In genomic region chr15:94254861-94255516, GRCm38 (mm10) we compare ENCODE assay signal across 9 mouse cellular contexts.
DNase-seq lines count a peak whose midpoint lies in the region; ATAC-seq and TF ChIP-seq lines count a peak whose summit lies in the region.
"Had no signal": no experiment of that assay in that cellular context is flagged by ENCODE, and none has a peak within 500 bp of the region (broad histone marks: within the 10 kb centered on the region; RNA-seq: fewer than 3 reads in every experiment).

No protein-coding gene starts in this region.

- no peaks in the 10 kb centered on the region for H3K9me3 ChIP-seq in forebrain, postnatal 0 days (ENCODE audit: low read length)
- no peaks in the 10 kb centered on the region for H3K9me3 ChIP-seq in forebrain, embryonic 11.5 days (ENCODE audit: control insufficient read depth, low read length)
- H3K9me3 ChIP-seq in lung, postnatal 0 days (ENCODE audit: low read length) = no peaks in the 10 kb centered on the region
- H3K9me3 ChIP-seq: stomach, embryonic 15.5 days had no signal

- no peak overlapping the region for H3K9ac ChIP-seq in forebrain, postnatal 0 days
- H3K9ac ChIP-seq in forebrain, embryonic 11.5 days (ENCODE audit: low read length) = no peak overlapping the region
- H3K9ac ChIP-seq in lung, postnatal 0 days (replicated peaks; ENCODE audit: low read depth) = no peak overlapping the region
- H3K9ac ChIP-seq: stomach, embryonic 15.5 days had no signal

- DNase-seq in forebrain, postnatal 0 days = no peak
- no peak for DNase-seq in forebrain, embryonic 11.5 days (ENCODE audit: low spot score)
- DNase-seq in lung, postnatal 0 days (ENCODE audit: low spot score) = no peak
- no peak for DNase-seq in lung, adult 2 months
- DNase-seq in adrenal gland, postnatal 36 days = peak; percentile 11 to 32
- DNase-seq in lung, postnatal 25 days (ENCODE audit: low spot score) = peak; percentile 18
- DNase-seq in yolk sac, embryonic 10.5 days (ENCODE audit: low spot score) = no peak
- no peak for DNase-seq in c-Kit-positive CD71-positive TER-119-positive erythroid progenitor cells, embryonic 14.5 days (ENCODE audit: low spot score)

- ATAC-seq in forebrain, postnatal 0 days = peak; percentile 49
- no peak for ATAC-seq in forebrain, embryonic 11.5 days (replicated peaks; ENCODE audit: low FRiP score)
- 0 out of 2 replicates have a peak, but pooled peaks have one; percentile 8 for ATAC-seq in lung, postnatal 0 days

- peaks cover 4% of the 10 kb centered on the region for H3K4me1 ChIP-seq in forebrain, postnatal 0 days (ENCODE audit: insufficient read depth)
- no peaks in the 10 kb centered on the region for H3K4me1 ChIP-seq in forebrain, embryonic 11.5 days (replicated peaks; ENCODE audit: control insufficient read depth, insufficient read depth, low read length)
- no peaks in the 10 kb centered on the region for H3K4me1 ChIP-seq in lung, postnatal 0 days (ENCODE audit: insufficient read depth, low read depth, low read length)
- H3K4me1 ChIP-seq in lung, adult 2 months (ENCODE audit: control insufficient read depth, insufficient read depth, low read length) = peaks cover 3% of the 10 kb centered on the region
- H3K4me1 ChIP-seq: stomach, embryonic 15.5 days had no signal

- no peaks in the 10 kb centered on the region for H3K27me3 ChIP-seq in forebrain, postnatal 0 days (ENCODE audit: insufficient read depth, low read length)
- H3K27me3 ChIP-seq in forebrain, embryonic 11.5 days (ENCODE audit: control insufficient read depth, insufficient read depth, low read length) = no peaks in the 10 kb centered on the region
- no peaks in the 10 kb centered on the region for H3K27me3 ChIP-seq in lung, postnatal 0 days (replicated peaks; ENCODE audit: insufficient read depth, low read length)
- H3K27me3 ChIP-seq: stomach, embryonic 15.5 days had no signal

- TF ChIP-seq POLR2A in lung, adult 2 months (IDR thresholded peaks at IDR 0.05; ENCODE audit: borderline replicate concordance, extremely low read depth, low read depth, low read length) = no peak

- WGBS in forebrain, postnatal 0 days = 52% methylated on average over 3 of the region's 3 CpGs
- 83% methylated on average over 3 of the region's 3 CpGs for WGBS in forebrain, embryonic 11.5 days
- 67% methylated on average over 3 of the region's 3 CpGs for WGBS in lung, postnatal 0 days
- WGBS in lung, adult 2 months = 67% methylated on average over 3 of the region's 3 CpGs

- H3K4me3 ChIP-seq in forebrain, postnatal 0 days (ENCODE audit: low read depth, low read length) = no peak overlapping the region
- no peak overlapping the region for H3K4me3 ChIP-seq in forebrain, embryonic 11.5 days (ENCODE audit: low read depth, low read length)
- H3K4me3 ChIP-seq in lung, postnatal 0 days (ENCODE audit: low read depth, low read length) = no peak overlapping the region
- no peak overlapping the region for H3K4me3 ChIP-seq in lung, adult 2 months (replicated peaks; ENCODE audit: extremely low read depth, low read depth, low read length)
- H3K4me3 ChIP-seq: stomach, embryonic 15.5 days had no signal

- peak overlapping the region; percentile 66; the same call in 1 of the 2 replicates for H3K27ac ChIP-seq in forebrain, postnatal 0 days (ENCODE audit: low read depth, low read length)
- no peak overlapping the region for H3K27ac ChIP-seq in forebrain, embryonic 11.5 days (ENCODE audit: low read depth, low read length)
- H3K27ac ChIP-seq in lung, postnatal 0 days (ENCODE audit: low read length) = no peak overlapping the region
- H3K27ac ChIP-seq: stomach, embryonic 15.5 days had no signal

- H3K4me2 ChIP-seq in forebrain, postnatal 0 days (ENCODE audit: low read depth) = no peak overlapping the region
- H3K4me2 ChIP-seq in forebrain, embryonic 11.5 days (ENCODE audit: low read depth, low read length, severe bottlenecking) = no peak overlapping the region
- H3K4me2 ChIP-seq in lung, postnatal 0 days (replicated peaks; ENCODE audit: low read depth, low read length) = no peak overlapping the region
- H3K4me2 ChIP-seq: stomach, embryonic 15.5 days had no signal

- TF ChIP-seq EP300 in lung, postnatal 0 days (IDR thresholded peaks at IDR 0.05) = no peak

- no peaks in the 10 kb centered on the region for H3K36me3 ChIP-seq in forebrain, postnatal 0 days (ENCODE audit: insufficient read depth)
- H3K36me3 ChIP-seq in forebrain, embryonic 11.5 days (ENCODE audit: control insufficient read depth, insufficient read depth, low read length) = no peaks in the 10 kb centered on the region
- H3K36me3 ChIP-seq in lung, postnatal 0 days (ENCODE audit: insufficient read depth, low read length) = no peaks in the 10 kb centered on the region
- H3K36me3 ChIP-seq: stomach, embryonic 15.5 days had no signal

- peak; percentile 61 for TF ChIP-seq CTCF in forebrain, postnatal 0 days (IDR thresholded peaks at IDR 0.05; ENCODE audit: low read depth)
- TF ChIP-seq CTCF in lung, postnatal 0 days (IDR thresholded peaks at IDR 0.05) = peak; percentile 46
- no peak for TF ChIP-seq CTCF in lung, adult 2 months (IDR thresholded peaks at IDR 0.05; ENCODE audit: insufficient read depth, low read length)

Comparison
In these comparisons a context has a peak if more than half of its experiments do, and no peak if none do; other contexts are left out.
1. DNase-seq: peak in adrenal gland, postnatal 36 days (2 of 2) and lung, postnatal 25 days (single experiment); none in forebrain, postnatal 0 days (single experiment), forebrain, embryonic 11.5 days (single experiment), lung, postnatal 0 days (single experiment), lung, adult 2 months (single experiment), yolk sac, embryonic 10.5 days (single experiment) and c-Kit-positive CD71-positive TER-119-positive erythroid progenitor cells, embryonic 14.5 days (single experiment).